Mouse (Mus musculus) lung, adult 2 months (tissue): ENCODE results near the gene Gm19426.

Source experiments
- CTCF ChIP-seq: fragments of 200-500 bp; IDR thresholded peaks from 2 replicates; pipeline ENCODE4 v1.5.1; 2011; ENCODE audit warnings: mild to moderate bottlenecking, low read length, control low read depth; ENCODE audit not compliant: insufficient read depth
- POLR2A ChIP-seq: fragments of 200-500 bp; IDR thresholded peaks from 2 replicates; pipeline ENCODE4 v1.6.1; 2011; ENCODE audit warnings: low read depth, mild to moderate bottlenecking, control low read depth, low read length, borderline replicate concordance; ENCODE audit errors: extremely low read depth

DNA sequence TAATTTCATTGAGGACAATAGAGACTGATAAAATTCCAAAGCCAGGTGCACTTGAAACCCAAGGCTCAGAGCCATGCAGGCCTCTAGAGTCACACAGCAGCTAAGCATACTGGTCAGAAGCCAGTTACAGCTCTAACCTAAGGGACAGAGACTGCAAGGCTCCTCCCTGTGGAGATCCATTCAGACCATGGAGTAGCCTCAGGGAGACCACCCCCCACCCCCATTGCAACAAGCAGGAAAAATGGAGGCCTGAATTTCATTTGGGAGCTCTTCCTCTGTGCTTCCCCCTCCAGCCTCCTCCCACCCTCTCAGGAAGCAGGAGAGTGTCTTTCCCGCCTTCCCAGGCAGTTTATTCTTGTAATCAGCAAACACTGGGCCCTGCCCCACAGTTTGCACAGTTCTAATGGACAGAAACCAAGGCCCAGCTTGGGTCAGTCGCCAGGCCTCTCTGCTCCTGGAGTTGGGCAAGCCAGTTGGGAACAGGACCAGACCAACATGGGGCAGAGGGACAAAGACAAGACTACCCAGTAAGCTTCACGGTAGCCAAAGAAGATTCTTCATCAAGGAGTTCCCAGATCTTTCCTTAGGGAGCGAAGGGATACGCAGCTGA lies 1.5 kb downstream of the Gm19426 start:
- peak; percentile 18; the same call in 1 of the 2 replicates for TF ChIP-seq POLR2A
- no peak for TF ChIP-seq CTCF
